Mouse (Mus musculus) megakaryocyte-erythroid progenitor cell, adult 5-6 weeks (primary cell): ENCODE data around the gene Cadps2. TPM values are rescaled to one million over a fixed set of nuclear protein-coding genes. Genes with fewer than 3 reads are reported as not detected.

Source experiments
- ATAC-seq: replicated peaks from 2 replicates; pipeline ENCODE4 v1.8.0; 2016; ENCODE audit warnings: mild to moderate bottlenecking, inconsistent platforms; ENCODE audit not compliant: severe bottlenecking, poor library complexity, low FRiP score, low TSS enrichment
- total RNA-seq, 2 experiments: library from RNA; stranded (forward) in 1 of 2; stranded (reverse) in 1 of 2; fragments of 200-1000, 215-1000 nt in 1 of 2; fragments of >200 nt in 1 of 2; fragmentation: Nextera tagmentation in 1 of 2; gene quantifications; 2 replicates each; pipeline ENCODE4 v1.2.3; 2014 to 2017

The Cadps2 gene
- total RNA-seq, 2 experiments from 2014 or later, result 0.14 to 0.31 TPM

- ATAC-seq, result no peak
Measured at GRCm38 (mm10) chr6:23245545-23246011, 593.6 kb downstream of the Cadps2 start.

- no peak for ATAC-seq
Measured at GRCm38 (mm10) chr6:23245121-23245520, 594.1 kb downstream of the Cadps2 start.

DNA sequence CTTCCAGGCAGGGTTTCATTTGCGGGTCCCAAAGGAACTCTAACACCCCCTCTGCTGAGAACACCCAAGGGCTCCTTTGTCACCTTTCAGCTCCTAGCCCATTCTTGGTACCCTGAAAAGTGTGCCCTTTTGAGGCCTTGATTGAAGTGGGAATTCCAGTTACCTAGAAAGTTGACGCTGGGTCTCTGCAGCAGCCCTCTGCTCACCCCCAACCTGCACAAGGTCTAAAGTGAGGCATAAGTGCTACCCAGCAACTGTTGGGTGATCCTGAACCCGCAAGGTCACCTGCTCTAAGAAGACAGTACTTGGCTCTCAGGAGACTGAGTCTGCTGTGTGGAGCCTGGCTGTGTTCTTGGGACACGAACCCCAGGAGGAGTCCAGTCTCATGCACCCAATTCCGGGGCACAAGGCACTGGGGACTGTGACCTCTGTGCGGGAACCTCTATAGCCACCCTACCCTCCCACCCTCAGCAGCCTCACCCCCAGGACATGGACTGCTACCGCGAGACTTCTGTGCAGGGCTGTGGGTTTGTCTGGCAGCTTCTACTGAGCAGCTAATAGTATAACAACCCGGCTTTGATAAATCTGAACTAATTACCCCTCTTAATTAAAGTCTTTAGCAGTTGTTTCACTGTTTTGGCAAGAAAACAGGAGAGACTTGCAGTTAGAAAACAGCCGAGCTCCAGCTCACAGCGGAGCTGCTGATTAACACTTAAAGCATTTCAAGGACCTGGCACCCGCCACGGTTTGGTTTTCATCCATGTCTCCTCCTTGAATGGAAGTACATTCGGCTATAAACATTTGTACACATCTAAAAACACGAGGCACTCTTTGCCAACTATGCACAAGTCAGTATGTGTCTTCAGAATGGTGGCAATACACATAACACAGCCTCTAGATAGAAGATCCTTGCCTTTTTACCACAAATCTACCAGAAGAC, 595.1 kb downstream of the Cadps2 start:
- no peak for ATAC-seq

Other genes starting within 250 kb of the Cadps2 start
- gene Rnf133, start 189.1 kb downstream of the Cadps2 start, total RNA-seq (2014; fragmentation: Nextera tagmentation), result not detected in 2 replicates
- gene Rnf133, start 189.1 kb downstream of the Cadps2 start, total RNA-seq (2017), result not detected in 2 replicates
- not detected in 2 replicates for gene Rnf148, start 184.3 kb downstream of the Cadps2 start, total RNA-seq (2014; fragmentation: Nextera tagmentation)
- not detected in 2 replicates for gene Rnf148, start 184.3 kb downstream of the Cadps2 start, total RNA-seq (2017)
- not detected in 2 replicates for gene Tas2r118, start 130.6 kb upstream of the Cadps2 start, total RNA-seq (2014; fragmentation: Nextera tagmentation)
- gene Tas2r118, start 130.6 kb upstream of the Cadps2 start, total RNA-seq (2017), result not detected in 2 replicates